Mouse (Mus musculus) forebrain, postnatal 0 days (tissue): ENCODE results near the gene Frzb. TPM values are rescaled to one million over a fixed set of nuclear protein-coding genes. Genes with fewer than 3 reads are reported as not detected.

Source experiments
- ATAC-seq: fragments of 200-750 bp; cut with Nextera tagmentation; 2 replicates; pipeline ENCODE4 v1.8.0; 2017; ENCODE audit warnings: mild to moderate bottlenecking, moderate library complexity
- DNase-seq: peaks from one replicate; pipeline ENCODE4 v3.0.0-alpha.2; 2015
- H3K27ac ChIP-seq: fragments of 300-500 bp; sonication (generic); 2 replicates; pipeline ENCODE4 v1.5.1; 2014; ENCODE audit warnings: low read depth, mild to moderate bottlenecking, antibody characterized with exemption, low read length, moderate library complexity, mixed read lengths
- H3K27me3 ChIP-seq: fragments of 300-500 bp; sonication (generic); 2 replicates; pipeline ENCODE4 v1.6.1; 2014; ENCODE audit warnings: mild to moderate bottlenecking, low read length, mixed read lengths; ENCODE audit not compliant: insufficient read depth
- H3K36me3 ChIP-seq: fragments of 300-500 bp; sonication (generic); 2 replicates; pipeline ENCODE4 v1.6.1; 2014; ENCODE audit warnings: mild to moderate bottlenecking, moderate library complexity; ENCODE audit not compliant: insufficient read depth
- H3K4me1 ChIP-seq: fragments of 300-500 bp; sonication (generic); 2 replicates; pipeline ENCODE4 v1.6.1; 2014; ENCODE audit warnings: antibody characterized with exemption; ENCODE audit not compliant: insufficient read depth
- H3K4me2 ChIP-seq: fragments of 300-500 bp; sonication (generic); 2 replicates; pipeline ENCODE4 v1.6.1; 2014; ENCODE audit warnings: low read depth, mild to moderate bottlenecking, moderate library complexity
- H3K4me3 ChIP-seq: fragments of 300-500 bp; sonication (generic); 2 replicates; pipeline ENCODE4 v1.5.1; 2014; ENCODE audit warnings: low read depth, low read length, mixed read lengths
- H3K9ac ChIP-seq: fragments of 300-500 bp; sonication (generic); 2 replicates; pipeline ENCODE4 v1.6.1; 2014; ENCODE audit warnings: mild to moderate bottlenecking
- H3K9me3 ChIP-seq: fragments of 300-500 bp; sonication (generic); 2 replicates; pipeline ENCODE4 v1.6.1; 2016; ENCODE audit warnings: low read length
- CTCF ChIP-seq: sonication (generic); IDR thresholded peaks from 2 replicates; pipeline ENCODE4 v1.5.1; 2016; ENCODE audit warnings: antibody characterized with exemption, control low read depth, low read depth
- WGBS: fragments of 180-500 bp; shearing (Covaris S2); extraction: QIAGEN DNeasy Blood & Tissue Kit; methylation state at CpG from one replicate; pipeline ENCODE4 v1.1.7; 2014; 5-methylcytosine and 5-hydroxymethylcytosine counted together
- polyA plus RNA-seq: library from polyadenylated mRNA; unstranded; fragments of >200 nt; fragmentation: Nextera tagmentation; extraction: Ambion mirVana; gene quantifications from 2 replicates; pipeline ENCODE4 v1.2.1, GENCODE M21; 2015
- total RNA-seq: library from RNA; depleted of rRNA; stranded (reverse); fragments of >200 nt; gene quantifications from 2 replicates; pipeline ENCODE4 v1.2.3, GENCODE M21; 2014

Frzb gene
- total and polyA plus RNA-seq, 2 experiments from 2014 or later, result 7.0 to 7.8 TPM

GRCm38 (mm10) chr2:80443962-80444361, 3.5 kb downstream of the Frzb start:
- ATAC-seq (no peak), DNase-seq (no peak)
- Histone ChIP-seq H3K27me3 (peaks cover 13% of the 10 kb centered on the region), H3K9me3 (no peaks in the 10 kb centered on the region), H3K27ac (no peak overlapping the region), H3K4me3 (no peak overlapping the region), H3K9ac (no peak overlapping the region), H3K4me2 (no peak overlapping the region), H3K4me1 (peaks cover 5% of the 10 kb centered on the region; the same call in 1 of the 2 replicates), H3K36me3 (no peaks in the 10 kb centered on the region)
- 91% methylated on average over 2 of the region's 2 CpGs for WGBS
- peak; percentile 46 for TF ChIP-seq CTCF

- no peak for DNase-seq
- Histone ChIP-seq H3K36me3 (no peaks in the 10 kb centered on the region), H3K9me3 (no peaks in the 10 kb centered on the region), H3K4me2 (no peak overlapping the region), H3K27me3 (peaks cover 13% of the 10 kb centered on the region), H3K4me3 (no peak overlapping the region), H3K9ac (no peak overlapping the region), H3K27ac (no peak overlapping the region), H3K4me1 (peaks cover 5% of the 10 kb centered on the region; the same call in 1 of the 2 replicates)
- no peak for ATAC-seq
- no peak for TF ChIP-seq CTCF
- WGBS, result 96% methylated on average over 3 of the region's 3 CpGs
Observed at GRCm38 (mm10) chr2:80441386-80441785, 6.0 kb downstream of the Frzb start.

- ATAC-seq (peak; percentile 60), DNase-seq (no peak)
- Histone ChIP-seq H3K9ac (no peak overlapping the region), H3K36me3 (no peaks in the 10 kb centered on the region), H3K9me3 (no peaks in the 10 kb centered on the region), H3K4me1 (no peaks in the 10 kb centered on the region), H3K4me2 (no peak overlapping the region), H3K27me3 (no peaks in the 10 kb centered on the region), H3K4me3 (no peak overlapping the region), H3K27ac (no peak overlapping the region)
- no peak for TF ChIP-seq CTCF
- 15% methylated on average over 3 of the region's 3 CpGs for WGBS
Observed at GRCm38 (mm10) chr2:80438854-80439253, 8.6 kb downstream of the Frzb start.

GRCm38 (mm10) chr2:80437401-80437800, 10.0 kb downstream of the Frzb start:
- Histone ChIP-seq H3K9ac (no peak overlapping the region), H3K9me3 (no peaks in the 10 kb centered on the region), H3K36me3 (no peaks in the 10 kb centered on the region), H3K27me3 (no peaks in the 10 kb centered on the region), H3K27ac (no peak overlapping the region), H3K4me2 (no peak overlapping the region), H3K4me3 (no peak overlapping the region), H3K4me1 (no peaks in the 10 kb centered on the region)
- DNase-seq (no peak), ATAC-seq (no peak)
- TF ChIP-seq CTCF, result no peak
- 21% methylated on average over 2 of the region's 2 CpGs for WGBS

GRCm38 (mm10) chr2:80434783-80435572, 12.4 kb downstream of the Frzb start:
- no peak for DNase-seq
- Histone ChIP-seq H3K9me3 (no peaks in the 10 kb centered on the region), H3K36me3 (no peaks in the 10 kb centered on the region), H3K4me1 (no peaks in the 10 kb centered on the region), H3K4me2 (no peak overlapping the region), H3K4me3 (no peak overlapping the region), H3K9ac (no peak overlapping the region), H3K27ac (no peak overlapping the region), H3K27me3 (no peaks in the 10 kb centered on the region)
- no peak for TF ChIP-seq CTCF
- no peak for ATAC-seq
- 73% methylated on average over 11 of the region's 11 CpGs for WGBS

- DNase-seq (no peak), ATAC-seq (no peak)
- Histone ChIP-seq H3K27me3 (no peaks in the 10 kb centered on the region), H3K4me3 (no peak overlapping the region), H3K9ac (no peak overlapping the region), H3K27ac (no peak overlapping the region), H3K4me1 (no peaks in the 10 kb centered on the region), H3K36me3 (no peaks in the 10 kb centered on the region), H3K4me2 (no peak overlapping the region), H3K9me3 (no peaks in the 10 kb centered on the region)
- no peak for TF ChIP-seq CTCF
- 91% methylated on average over 6 of the region's 6 CpGs for WGBS
Observed at GRCm38 (mm10) chr2:80433254-80433876, 14.1 kb downstream of the Frzb start.

GRCm38 (mm10) chr2:80430357-80431053, 16.9 kb downstream of the Frzb start:
- Histone ChIP-seq H3K36me3 (no peaks in the 10 kb centered on the region), H3K4me1 (no peaks in the 10 kb centered on the region)
- WGBS, result 53% methylated on average over 1 of the region's 1 CpGs

More at GRCm38 (mm10) chr2:80430357-80431053, 16.9 kb downstream of the Frzb start:
- no peak overlapping the region for H3K9ac ChIP-seq
- H3K4me3 ChIP-seq, result no peak overlapping the region
- H3K9me3 ChIP-seq, result no peaks in the 10 kb centered on the region
- H3K4me2 ChIP-seq, result no peak overlapping the region
- no peak for DNase-seq
- H3K27ac ChIP-seq, result no peak overlapping the region
- no peak for ATAC-seq
- H3K27me3 ChIP-seq, result no peaks in the 10 kb centered on the region
- no peak for TF ChIP-seq CTCF
